Mouse (Mus musculus) telencephalon, adult 2 months (tissue): ENCODE data around the gene Wnt3.

Experiments used
- DNase-seq: peaks from one replicate; pipeline ENCODE4 v3.0.0-alpha.2; 2011; ENCODE audit warnings: low read depth, low spot score

Wnt3 gene

GRCm38 (mm10) chr11:103840834-103841233 is 66.9 kb downstream of the Wnt3 start:
- DNase-seq, result no peak

- no peak for DNase-seq
These were observed 74.3 kb downstream of the Wnt3 start for GRCm38 (mm10) chr11:103848287-103848686.

GRCm38 (mm10) chr11:103852590-103853283 is 78.8 kb downstream of the Wnt3 start:
- DNase-seq, result no peak

- DNase-seq, result no peak
These were observed 79.5 kb downstream of the Wnt3 start for GRCm38 (mm10) chr11:103853284-103853920.

GRCm38 (mm10) chr11:103854294-103854693 is 80.3 kb downstream of the Wnt3 start:
- no peak for DNase-seq

GRCm38 (mm10) chr11:103856641-103857040 is 82.7 kb downstream of the Wnt3 start:
- no peak for DNase-seq

GRCm38 (mm10) chr11:103858760-103859159 is 84.8 kb downstream of the Wnt3 start:
- no peak for DNase-seq

GRCm38 (mm10) chr11:103859933-103860610 is 86.1 kb downstream of the Wnt3 start:
- DNase-seq, result no peak

- no peak for DNase-seq
These were observed 89.0 kb downstream of the Wnt3 start for GRCm38 (mm10) chr11:103862951-103863350.

- no peak for DNase-seq
These were observed 90.5 kb downstream of the Wnt3 start for GRCm38 (mm10) chr11:103864486-103864885.

GRCm38 (mm10) chr11:103865346-103865745 is 91.4 kb downstream of the Wnt3 start:
- DNase-seq, result no peak
